Mouse (Mus musculus): ENCODE results near the gene Psmb2.

The Psmb2 gene

GRCm38 (mm10) chr4:126677054-126678003 lies at the start of gene Psmb2:
TSS of gene Psmb2 (plus strand) at chr4:126677630.
- peak; percentile 99 for DNase-seq (ENCODE audit: low spot score in 2 of 2)

- no peak for DNase-seq (ENCODE audit: low spot score in 2 of 2)
Observed at GRCm38 (mm10) chr4:126631922-126632321, 45.5 kb upstream of the Psmb2 start.

- DNase-seq (ENCODE audit: low spot score in 2 of 2) = no peak
Observed at GRCm38 (mm10) chr4:126632668-126633067, 44.8 kb upstream of the Psmb2 start.

GRCm38 (mm10) chr4:126636330-126636729 lies 41.1 kb upstream of the Psmb2 start:
- DNase-seq (ENCODE audit: low spot score in 2 of 2) = no peak

- no peak for DNase-seq (ENCODE audit: low spot score in 2 of 2)
Observed at GRCm38 (mm10) chr4:126637446-126637845, 40.0 kb upstream of the Psmb2 start.

- DNase-seq (ENCODE audit: low spot score in 2 of 2) = no peak
Observed at GRCm38 (mm10) chr4:126639339-126639738, 38.1 kb upstream of the Psmb2 start.

GRCm38 (mm10) chr4:126641901-126642300 lies 35.5 kb upstream of the Psmb2 start:
- peak; percentile 74 for DNase-seq (ENCODE audit: low spot score in 2 of 2)

GRCm38 (mm10) chr4:126643815-126644214 lies 33.6 kb upstream of the Psmb2 start:
- no peak for DNase-seq (ENCODE audit: low spot score in 2 of 2)

GRCm38 (mm10) chr4:126644333-126644963 lies 33.0 kb upstream of the Psmb2 start:
- no peak for DNase-seq (ENCODE audit: low spot score in 2 of 2)

GRCm38 (mm10) chr4:126647996-126648910 lies 29.2 kb upstream of the Psmb2 start:
- no peak for DNase-seq (ENCODE audit: low spot score in 2 of 2)

- no peak for DNase-seq (ENCODE audit: low spot score in 2 of 2)
Observed at GRCm38 (mm10) chr4:126653148-126653547, 24.3 kb upstream of the Psmb2 start.

GRCm38 (mm10) chr4:126655356-126655755 lies 22.1 kb upstream of the Psmb2 start:
- no peak for DNase-seq (ENCODE audit: low spot score in 2 of 2)

- no peak for DNase-seq (ENCODE audit: low spot score in 2 of 2)
Observed at GRCm38 (mm10) chr4:126661249-126661648, 16.2 kb upstream of the Psmb2 start.

GRCm38 (mm10) chr4:126667075-126667474 lies 10.4 kb upstream of the Psmb2 start:
- DNase-seq (ENCODE audit: low spot score in 2 of 2) = no peak

- no peak for DNase-seq (ENCODE audit: low spot score in 2 of 2)
Observed at GRCm38 (mm10) chr4:126682298-126682697, 4.9 kb downstream of the Psmb2 start.

GRCm38 (mm10) chr4:126683084-126683483 lies 5.7 kb downstream of the Psmb2 start:
- no peak for DNase-seq (ENCODE audit: low spot score in 2 of 2)

- DNase-seq (ENCODE audit: low spot score in 2 of 2) = no peak
Observed at GRCm38 (mm10) chr4:126689457-126689856, 12.0 kb downstream of the Psmb2 start.

GRCm38 (mm10) chr4:126693021-126693420 lies 15.6 kb downstream of the Psmb2 start:
- no peak for DNase-seq (ENCODE audit: low spot score in 2 of 2)

GRCm38 (mm10) chr4:126696908-126697307 lies 19.5 kb downstream of the Psmb2 start:
- DNase-seq (ENCODE audit: low spot score in 2 of 2) = no peak

- DNase-seq (ENCODE audit: low spot score in 2 of 2) = no peak
Observed at GRCm38 (mm10) chr4:126706630-126707438, 29.4 kb downstream of the Psmb2 start.

GRCm38 (mm10) chr4:126707439-126707826 lies 30.0 kb downstream of the Psmb2 start:
- no peak for DNase-seq (ENCODE audit: low spot score in 2 of 2)
